Mouse (Mus musculus): ENCODE data around the gene Rab19. TPM values are rescaled to one million over a fixed set of nuclear protein-coding genes. Genes with fewer than 3 reads are reported as not detected.
"Not testable (repeated sequence)": the region's sequence is repeated elsewhere in the genome, so short reads cannot be mapped to it uniquely, and the experiment has no call there.

Gene Rab19
- polyA plus RNA-seq, 1 experiment from 2014 or later = 0.32 TPM

GRCm38 (mm10) chr6:39373301-39373955, 7.5 kb upstream of the Rab19 start:
- Histone ChIP-seq H3K4me2 (ENCODE audit: low read length) (no peak overlapping the region), H3K27ac (ENCODE audit: low read depth, low read length) (no peak overlapping the region), H3K27me3 (replicated peaks; ENCODE audit: control insufficient read depth, insufficient read depth, low read length) (no peaks in the 10 kb centered on the region), H3K36me3 (ENCODE audit: control insufficient read depth, insufficient read depth, low read length) (peaks cover 5% of the 10 kb centered on the region; the same call in 1 of the 2 replicates), H3K9ac (ENCODE audit: low read length) (no peak overlapping the region), H3K9me3 (replicated peaks; ENCODE audit: control insufficient read depth, low read length) (no peaks in the 10 kb centered on the region), H3K4me1 (ENCODE audit: control insufficient read depth, insufficient read depth, low read length) (peaks cover 8% of the 10 kb centered on the region), H3K4me3 (ENCODE audit: low read depth, low read length) (no peak overlapping the region)
- no peak for DNase-seq (ENCODE audit: low spot score)
- 88% methylated on average over 4 of the region's 4 CpGs for WGBS
- ATAC-seq = no peak

DNA sequence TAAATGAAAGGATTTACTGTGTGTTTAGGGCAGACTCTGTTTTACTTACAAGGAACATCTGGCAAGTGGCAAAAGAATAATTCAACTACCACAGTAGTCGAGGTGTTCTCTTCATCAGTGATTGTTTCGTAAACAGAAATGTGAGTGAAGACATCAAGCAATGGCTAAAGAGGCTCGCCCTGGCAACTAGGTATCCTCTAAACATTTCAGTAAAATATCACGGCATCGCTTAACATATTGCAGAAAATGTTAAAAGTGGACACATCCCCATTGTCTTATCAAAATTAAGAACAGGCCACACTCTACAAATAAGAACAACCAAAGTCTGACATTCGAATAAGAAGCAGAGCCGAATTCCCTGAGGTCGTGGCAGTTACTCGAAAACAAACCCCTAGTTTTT, 4.2 kb upstream of the Rab19 start:
- H3K36me3 ChIP-seq (ENCODE audit: control insufficient read depth, insufficient read depth, low read length) = peaks cover 5% of the 10 kb centered on the region; the same call in 1 of the 2 replicates
- no peaks in the 10 kb centered on the region for H3K9me3 ChIP-seq (replicated peaks; ENCODE audit: control insufficient read depth, low read length)
- peaks cover 8% of the 10 kb centered on the region; the same call in 1 of the 2 replicates for H3K27me3 ChIP-seq (replicated peaks; ENCODE audit: control insufficient read depth, insufficient read depth, low read length)
- WGBS = 25% methylated on average over 9 of the region's 9 CpGs
- H3K27ac ChIP-seq (ENCODE audit: low read depth, low read length) = no peak overlapping the region
- peaks cover 8% of the 10 kb centered on the region for H3K4me1 ChIP-seq (ENCODE audit: control insufficient read depth, insufficient read depth, low read length)
- H3K4me2 ChIP-seq (ENCODE audit: low read length) = peak overlapping the region; percentile 68
- no peak for ATAC-seq
- H3K9ac ChIP-seq (ENCODE audit: low read length) = peak overlapping the region; percentile 92
- no peak for DNase-seq (ENCODE audit: low spot score)
- H3K4me3 ChIP-seq (ENCODE audit: low read depth, low read length) = peak overlapping the region; percentile 95

DNA sequence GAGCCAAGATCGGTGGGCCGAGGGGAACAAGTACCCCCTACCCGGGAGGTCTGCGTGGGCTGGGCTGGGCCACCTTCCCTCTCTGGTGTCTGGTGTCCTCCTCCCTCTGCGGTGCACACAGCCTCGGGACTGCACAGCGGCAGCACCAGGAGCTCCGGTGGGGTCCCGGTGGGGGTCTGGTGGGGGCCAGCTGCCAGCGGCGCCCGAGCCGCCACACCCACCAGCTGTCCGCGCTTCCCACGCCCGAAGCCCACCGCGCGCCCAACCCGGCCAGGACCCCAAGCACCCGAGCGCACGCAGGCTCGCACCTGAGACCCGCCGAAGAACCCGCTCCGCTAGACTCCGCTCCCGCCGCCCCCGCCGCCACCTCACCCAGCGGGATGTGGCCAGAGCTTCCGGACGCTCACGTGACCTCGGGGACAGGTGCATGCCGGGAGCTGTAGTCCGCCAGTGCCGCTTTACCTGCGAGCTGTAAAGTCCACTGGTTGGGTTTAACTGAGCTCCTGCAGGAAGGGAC, 3.6 kb upstream of the Rab19 start, which contains the start of gene Slc37a3:
Gene Slc37a3 (minus strand): TSS at position 365 of the 517 bp plus-strand sequence.
- peak; percentile 89 for DNase-seq (ENCODE audit: low spot score)
- peak; percentile 95 for ATAC-seq
- Histone ChIP-seq H3K9ac (ENCODE audit: low read length) (peak within 1 kb of the TSS; percentile 92), H3K4me3 (ENCODE audit: low read depth, low read length) (peak within 1 kb of the TSS; percentile 95), H3K4me1 (ENCODE audit: control insufficient read depth, insufficient read depth, low read length) (peaks cover 8% of the 10 kb centered on the region), H3K27ac (ENCODE audit: low read depth, low read length) (peak within 1 kb of the TSS; percentile 46; the same call in 1 of the 2 replicates), H3K36me3 (ENCODE audit: control insufficient read depth, insufficient read depth, low read length) (peaks cover 5% of the 10 kb centered on the region; the same call in 1 of the 2 replicates), H3K9me3 (replicated peaks; ENCODE audit: control insufficient read depth, low read length) (no peaks in the 10 kb centered on the region), H3K27me3 (replicated peaks; ENCODE audit: control insufficient read depth, insufficient read depth, low read length) (peaks cover 8% of the 10 kb centered on the region; the same call in 1 of the 2 replicates), H3K4me2 (ENCODE audit: low read length) (peak within 1 kb of the TSS; percentile 68)
- under 1% methylated on average over 43 of the region's 43 CpGs for WGBS

GRCm38 (mm10) chr6:39378161-39378835, 2.7 kb upstream of the Rab19 start:
- WGBS = 83% methylated on average over 13 of the region's 13 CpGs
- H3K36me3 ChIP-seq (ENCODE audit: control insufficient read depth, insufficient read depth, low read length); ATAC-seq; H3K9me3 ChIP-seq (replicated peaks; ENCODE audit: control insufficient read depth, low read length); H3K27me3 ChIP-seq (replicated peaks; ENCODE audit: control insufficient read depth, insufficient read depth, low read length); H3K4me1 ChIP-seq (ENCODE audit: control insufficient read depth, insufficient read depth, low read length); H3K4me3 ChIP-seq (ENCODE audit: low read depth, low read length); H3K27ac ChIP-seq (ENCODE audit: low read depth, low read length); H3K9ac ChIP-seq (ENCODE audit: low read length); H3K4me2 ChIP-seq (ENCODE audit: low read length); DNase-seq (ENCODE audit: low spot score): not testable (repeated sequence)

- no peak for DNase-seq (ENCODE audit: low spot score)
- H3K27ac ChIP-seq (ENCODE audit: low read depth, low read length) = no peak overlapping the region
- H3K36me3 ChIP-seq (ENCODE audit: control insufficient read depth, insufficient read depth, low read length) = no peaks in the 10 kb centered on the region
- peaks cover 8% of the 10 kb centered on the region for H3K4me1 ChIP-seq (ENCODE audit: control insufficient read depth, insufficient read depth, low read length)
- no peaks in the 10 kb centered on the region for H3K9me3 ChIP-seq (replicated peaks; ENCODE audit: control insufficient read depth, low read length)
- 65% methylated on average over 4 of the region's 4 CpGs for whole genome bisulfite sequencing
- no peak overlapping the region for H3K4me2 ChIP-seq (ENCODE audit: low read length)
- H3K27me3 ChIP-seq (replicated peaks; ENCODE audit: control insufficient read depth, insufficient read depth, low read length) = peaks cover 8% of the 10 kb centered on the region; the same call in 1 of the 2 replicates
- no peak for ATAC-seq
- no peak overlapping the region for H3K9ac ChIP-seq (ENCODE audit: low read length)
- no peak overlapping the region for H3K4me3 ChIP-seq (ENCODE audit: low read depth, low read length)
Observed at GRCm38 (mm10) chr6:39379224-39379623, 1.8 kb upstream of the Rab19 start.

DNA sequence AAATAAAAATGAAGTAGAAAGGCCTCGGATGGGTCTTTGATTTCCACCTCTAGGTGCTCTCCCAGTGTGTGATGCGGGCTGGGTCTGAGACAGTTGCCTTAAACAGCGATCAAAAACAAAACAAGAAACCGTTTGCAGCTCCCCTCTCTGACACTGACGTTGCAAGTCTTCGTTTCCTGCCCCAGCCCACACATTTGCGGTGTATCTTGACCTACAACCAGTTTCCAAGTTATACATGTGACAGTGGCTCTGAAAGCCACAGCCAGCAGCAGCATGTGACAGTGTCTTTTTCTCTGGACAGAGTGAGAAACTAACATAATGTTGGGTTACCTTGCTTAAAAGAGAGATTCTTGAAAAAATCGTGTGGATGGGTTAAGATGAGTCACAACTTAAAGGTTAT, 1.2 kb upstream of the Rab19 start:
- no peak overlapping the region for H3K4me2 ChIP-seq (ENCODE audit: low read length)
- ATAC-seq (no peak), DNase-seq (ENCODE audit: low spot score) (no peak)
- peaks cover 8% of the 10 kb centered on the region for H3K4me1 ChIP-seq (ENCODE audit: control insufficient read depth, insufficient read depth, low read length)
- H3K9me3 ChIP-seq (replicated peaks; ENCODE audit: control insufficient read depth, low read length) = no peaks in the 10 kb centered on the region
- no peak overlapping the region for H3K4me3 ChIP-seq (ENCODE audit: low read depth, low read length)
- H3K27ac ChIP-seq (ENCODE audit: low read depth, low read length) = no peak overlapping the region
- H3K36me3 ChIP-seq (ENCODE audit: control insufficient read depth, insufficient read depth, low read length) = no peaks in the 10 kb centered on the region
- H3K9ac ChIP-seq (ENCODE audit: low read length) = no peak overlapping the region
- H3K27me3 ChIP-seq (replicated peaks; ENCODE audit: control insufficient read depth, insufficient read depth, low read length) = peaks cover 8% of the 10 kb centered on the region; the same call in 1 of the 2 replicates
- WGBS = 82% methylated on average over 8 of the region's 8 CpGs

DNA sequence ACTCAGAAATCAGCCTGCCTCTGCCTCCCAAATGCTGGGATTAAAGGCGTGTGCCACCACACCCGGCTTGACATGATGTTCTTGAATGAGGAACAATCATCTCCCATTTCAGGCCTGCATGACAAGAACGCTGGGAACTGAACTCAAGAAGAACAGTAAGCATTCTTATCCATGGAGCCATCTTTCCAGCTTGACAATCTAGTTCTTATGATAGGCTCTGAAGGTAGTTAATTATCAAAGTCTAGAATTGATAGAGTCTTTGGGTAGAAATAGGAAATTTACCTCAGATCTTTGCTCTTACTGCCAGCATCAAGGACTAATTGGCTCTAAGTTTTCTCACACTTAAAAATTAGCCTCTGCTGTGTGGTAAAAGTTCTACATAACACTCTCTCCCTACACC, 699 bp upstream of the Rab19 start:
- ATAC-seq (no peak), DNase-seq (ENCODE audit: low spot score) (no peak)
- no peak overlapping the region for H3K27ac ChIP-seq (ENCODE audit: low read depth, low read length)
- no peaks in the 10 kb centered on the region for H3K9me3 ChIP-seq (replicated peaks; ENCODE audit: control insufficient read depth, low read length)
- no peak overlapping the region for H3K4me3 ChIP-seq (ENCODE audit: low read depth, low read length)
- no peaks in the 10 kb centered on the region for H3K36me3 ChIP-seq (ENCODE audit: control insufficient read depth, insufficient read depth, low read length)
- H3K4me1 ChIP-seq (ENCODE audit: control insufficient read depth, insufficient read depth, low read length) = peaks cover 8% of the 10 kb centered on the region
- peaks cover 8% of the 10 kb centered on the region; the same call in 1 of the 2 replicates for H3K27me3 ChIP-seq (replicated peaks; ENCODE audit: control insufficient read depth, insufficient read depth, low read length)
- no peak overlapping the region for H3K4me2 ChIP-seq (ENCODE audit: low read length)
- WGBS = 90% methylated on average over 3 of the region's 3 CpGs
- H3K9ac ChIP-seq (ENCODE audit: low read length) = no peak overlapping the region

- Histone ChIP-seq H3K27ac (ENCODE audit: low read depth, low read length) (no peak overlapping the region), H3K27me3 (replicated peaks; ENCODE audit: control insufficient read depth, insufficient read depth, low read length) (no peaks in the 10 kb centered on the region), H3K9me3 (replicated peaks; ENCODE audit: control insufficient read depth, low read length) (no peaks in the 10 kb centered on the region), H3K4me3 (ENCODE audit: low read depth, low read length) (no peak overlapping the region), H3K9ac (ENCODE audit: low read length) (no peak overlapping the region), H3K4me1 (ENCODE audit: control insufficient read depth, insufficient read depth, low read length) (no peaks in the 10 kb centered on the region), H3K4me2 (ENCODE audit: low read length) (no peak overlapping the region), H3K36me3 (ENCODE audit: control insufficient read depth, insufficient read depth, low read length) (no peaks in the 10 kb centered on the region)
- ATAC-seq (no peak), DNase-seq (ENCODE audit: low spot score) (no peak)
- WGBS = 93% methylated on average over 2 of the region's 2 CpGs
Observed at GRCm38 (mm10) chr6:39389988-39390387, 9.0 kb downstream of the Rab19 start.

GRCm38 (mm10) chr6:39395471-39395870, 14.5 kb downstream of the Rab19 start:
- peaks cover 45% of the 10 kb centered on the region for H3K36me3 ChIP-seq (ENCODE audit: control insufficient read depth, insufficient read depth, low read length)
- 77% methylated on average over 4 of the region's 4 CpGs for WGBS

More at GRCm38 (mm10) chr6:39395471-39395870, 14.5 kb downstream of the Rab19 start:
- Histone ChIP-seq H3K27me3 (replicated peaks; ENCODE audit: control insufficient read depth, insufficient read depth, low read length) (no peaks in the 10 kb centered on the region), H3K4me1 (ENCODE audit: control insufficient read depth, insufficient read depth, low read length) (no peaks in the 10 kb centered on the region), H3K9ac (ENCODE audit: low read length) (no peak overlapping the region), H3K4me3 (ENCODE audit: low read depth, low read length) (no peak overlapping the region), H3K27ac (ENCODE audit: low read depth, low read length) (no peak overlapping the region), H3K4me2 (ENCODE audit: low read length) (no peak overlapping the region), H3K9me3 (replicated peaks; ENCODE audit: control insufficient read depth, low read length) (no peaks in the 10 kb centered on the region)
- ATAC-seq (no peak), DNase-seq (ENCODE audit: low spot score) (no peak)
